Mouse (Mus musculus): ENCODE measurements at regions not wholly inside any gene's neighbourhood (a gene's known extent, or its start where the extent isn't known, plus 50 kb on each side); places are given as distances from the start of the nearest gene placed in this dataset.

- TF ChIP-seq CTCF (IDR thresholded peaks at IDR 0.05; ENCODE audit: insufficient read depth, low read depth, low read length) (no peak), POLR2A (IDR thresholded peaks at IDR 0.05; ENCODE audit: insufficient read depth, low read depth, low read length) (no peak)
Measured at GRCm38 (mm10) chr6:67163947-67164346, 74.0 kb upstream of the Serbp1 start.

Measured in olfactory bulb, adult 2 months (tissue).